Mouse (Mus musculus) embryo, embryonic 9.5 days (tissue): ENCODE measurements around the gene Setx.

Source experiments
- DNase-seq: peaks from one replicate; pipeline ENCODE4 v3.0.0-alpha.2; 2017; ENCODE audit errors: extremely low spot score

Setx gene

DNA sequence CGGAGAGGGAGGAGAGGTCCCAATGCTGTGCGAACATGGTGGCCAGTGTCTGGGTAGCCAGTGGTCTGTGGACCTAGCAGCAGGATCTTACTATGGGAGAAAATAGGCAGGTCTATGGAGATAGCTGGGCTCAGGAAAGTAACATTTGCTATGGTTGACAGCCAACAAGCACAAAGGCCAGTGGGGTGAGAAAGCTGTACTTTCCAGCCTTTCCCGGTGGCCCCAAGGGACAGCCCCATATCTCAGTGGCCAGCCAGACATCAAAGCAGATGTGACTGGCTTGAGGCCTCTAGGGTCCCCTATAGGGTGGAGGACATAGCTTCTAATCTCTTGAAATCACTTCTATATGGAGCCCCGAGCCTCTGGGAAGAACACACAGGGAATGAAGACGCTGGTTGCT is 93.1 kb downstream of the Setx start:
- DNase-seq = no peak

GRCm38 (mm10) chr2:29217897-29218296 is 93.9 kb downstream of the Setx start:
- DNase-seq = no peak

GRCm38 (mm10) chr2:29218831-29219230 is 94.8 kb downstream of the Setx start:
- DNase-seq = no peak

DNA sequence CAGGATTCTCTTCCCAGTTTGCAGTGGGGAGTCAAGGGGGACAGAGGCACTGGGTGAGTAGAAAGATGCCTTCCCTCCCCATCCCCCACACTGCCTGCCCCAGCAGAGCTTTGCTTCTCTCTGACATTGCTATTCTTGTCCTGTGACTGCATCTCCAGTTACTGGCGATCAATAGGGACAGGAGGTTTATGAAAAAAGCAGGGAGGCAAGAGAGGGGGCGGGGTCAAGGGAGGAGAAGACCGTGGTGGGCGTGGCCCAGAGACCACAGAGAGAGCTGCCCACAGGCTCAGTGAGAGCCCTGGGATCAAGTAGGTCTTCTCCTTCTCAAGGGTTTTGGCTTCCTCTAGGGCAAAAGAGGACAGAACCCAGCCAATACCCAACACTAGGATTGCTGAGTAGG is 98.3 kb downstream of the Setx start:
- DNase-seq = peak; percentile 59

DNA sequence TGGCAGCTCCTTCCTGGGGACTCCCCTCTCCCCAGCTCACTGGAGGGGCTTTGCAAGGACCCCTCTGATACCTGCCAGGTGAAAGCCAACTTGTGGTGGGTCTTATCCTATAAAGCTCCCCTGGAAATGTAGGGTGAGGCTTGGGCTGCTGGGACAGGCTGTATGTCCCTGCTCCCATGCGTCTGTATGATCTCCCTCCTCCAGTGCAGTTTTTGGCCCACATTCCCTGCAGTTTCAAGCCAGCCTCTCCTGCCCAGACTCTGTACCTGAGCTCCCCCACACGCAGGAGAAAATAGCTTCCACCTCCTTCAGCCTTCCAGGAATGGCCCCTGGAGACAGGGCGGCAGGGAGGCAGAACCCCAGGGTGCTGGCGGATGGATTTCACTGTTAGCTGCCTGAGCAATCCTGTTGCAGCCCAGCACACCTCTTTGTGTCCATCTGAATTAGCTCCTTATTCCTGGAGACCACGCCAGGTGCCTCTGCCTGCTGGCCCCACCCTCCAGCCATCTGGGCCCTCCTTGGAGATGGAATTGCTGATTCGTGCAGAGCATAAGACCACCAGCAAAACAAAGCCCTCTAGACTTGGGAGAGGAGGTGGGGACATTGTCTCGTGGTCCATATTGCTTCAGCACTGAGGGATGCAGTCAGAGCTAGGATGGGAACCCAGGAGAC is 99.7 kb downstream of the Setx start:
- no peak for DNase-seq

DNA sequence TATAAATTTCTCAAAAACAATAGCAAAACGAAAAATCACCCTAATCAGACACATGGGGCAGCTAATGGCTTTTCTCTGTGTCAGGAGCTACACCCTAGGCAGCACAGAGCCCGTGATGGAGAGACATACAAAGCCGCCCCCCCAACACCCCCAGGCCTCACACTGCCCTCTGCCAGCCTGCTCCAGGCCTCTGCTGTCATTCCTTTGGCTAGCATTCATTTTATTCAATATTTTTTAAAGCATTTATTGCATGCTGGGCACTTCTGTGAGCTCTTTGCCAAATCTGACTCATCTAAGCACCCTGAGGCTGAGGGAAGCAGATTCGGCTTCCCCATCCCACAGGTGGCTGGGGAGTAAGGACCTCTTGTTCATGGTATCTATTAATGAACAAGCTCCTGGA is 102.7 kb downstream of the Setx start:
- no peak for DNase-seq

DNA sequence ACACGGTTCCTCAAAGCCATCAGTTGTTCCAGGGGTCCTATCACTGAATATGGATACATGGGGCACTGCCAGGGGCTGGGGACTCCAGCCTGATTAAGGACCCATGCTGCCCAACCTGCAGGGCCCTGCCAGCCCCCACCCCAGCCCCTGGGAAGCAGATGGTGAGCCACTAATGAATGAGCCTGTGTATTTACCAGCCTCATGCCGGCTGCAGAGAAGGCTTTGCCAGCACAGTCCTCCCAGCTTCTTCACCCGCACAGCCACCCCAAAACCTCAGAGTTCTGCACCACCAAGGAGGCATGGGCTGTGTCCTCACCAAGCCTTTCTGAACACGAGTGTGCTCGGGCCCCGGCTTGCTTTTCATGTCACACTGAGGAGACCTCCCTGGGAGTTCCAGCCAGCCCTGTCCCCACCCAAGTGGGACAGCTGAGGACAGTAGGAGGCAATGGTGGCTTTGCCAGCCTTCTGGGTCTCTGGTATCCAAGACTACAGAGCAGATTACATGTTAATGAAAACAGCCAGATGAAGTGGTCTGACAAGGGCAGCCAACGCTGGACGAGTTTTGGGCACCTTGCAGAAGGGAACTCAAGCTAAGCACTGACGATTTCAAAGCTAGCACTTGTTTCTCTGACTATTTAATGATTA is 106.3 kb downstream of the Setx start:
- no peak for DNase-seq
